8 mouse cellular contexts compared by ENCODE assay signal in genomic region chr10:128412055-128412381, GRCm38 (mm10). TPM values are rescaled to one million over a fixed set of nuclear protein-coding genes. Genes with fewer than 3 reads are reported as not detected.
DNase-seq lines count a peak whose midpoint lies in the region; ATAC-seq and TF ChIP-seq lines count a peak whose summit lies in the region.

No protein-coding gene starts in this region.

- H3K4me3 ChIP-seq in heart, embryonic 11.5 days (ENCODE audit: low read depth, low read length): peak overlapping the region; percentile 93
- peak overlapping the region; percentile 95 for H3K4me3 ChIP-seq in ES-E14 (ENCODE audit: insufficient read depth in 1 of 2, low read depth in 1 of 2, low read length in 2 of 2, poor library complexity in 1 of 2, severe bottlenecking in 1 of 2)
- H3K4me3 ChIP-seq in hindbrain, embryonic 14.5 days (replicated peaks; ENCODE audit: low read length): peak overlapping the region; percentile 70
- H3K4me3 ChIP-seq in lung, embryonic 14.5 days (ENCODE audit: low read depth, low read length): peak overlapping the region; percentile 85
- H3K4me3 ChIP-seq in stomach, embryonic 15.5 days (replicated peaks): peak overlapping the region; percentile 92

- no peak for DNase-seq in heart, adult 11 months
- DNase-seq in ES-E14 (ENCODE audit: low read depth, low spot score): no peak
- peak; percentile 50 for DNase-seq in embryo, embryonic 10.5 days (ENCODE audit: low spot score)
- peak; percentile 26 for DNase-seq in hindbrain, embryonic 14.5 days (ENCODE audit: low spot score)
- DNase-seq in lung, embryonic 14.5 days: peak; percentile 79

- in situ Hi-C loops in ES-E14 (cut with MboI; ENCODE audit: low sequenced_read_pairs in 2 of 2, unreplicated experiment in 2 of 2): no loop called here

- peaks cover 31% of the 10 kb centered on the region for H3K4me1 ChIP-seq in heart, embryonic 11.5 days (ENCODE audit: control insufficient read depth, insufficient read depth, low read length)
- H3K4me1 ChIP-seq in ES-E14 (ENCODE audit: control insufficient read depth in 2 of 2, insufficient read depth in 2 of 2, low read length in 2 of 2, poor library complexity in 1 of 2): peaks cover 2 to 5% of the 10 kb centered on the region in 2 experiments; a peak in 1 of 4 replicates
- peaks cover 39% of the 10 kb centered on the region for H3K4me1 ChIP-seq in hindbrain, embryonic 14.5 days (replicated peaks; ENCODE audit: control insufficient read depth, insufficient read depth, low read length)
- 0 out of 2 replicates have a peak, but pooled peaks cover 8% of the 10 kb centered on the region for H3K4me1 ChIP-seq in lung, embryonic 14.5 days (ENCODE audit: insufficient read depth)
- H3K4me1 ChIP-seq in stomach, embryonic 15.5 days: peaks cover 46% of the 10 kb centered on the region

- peak overlapping the region; percentile 98 for H3K4me2 ChIP-seq in heart, embryonic 11.5 days
- peak overlapping the region; percentile 91 for H3K4me2 ChIP-seq in hindbrain, embryonic 14.5 days (replicated peaks)
- peak overlapping the region; percentile 98 for H3K4me2 ChIP-seq in lung, embryonic 14.5 days
- peak overlapping the region; percentile 94 for H3K4me2 ChIP-seq in stomach, embryonic 15.5 days

- H3K27ac ChIP-seq in heart, embryonic 11.5 days (ENCODE audit: low read depth, low read length): peak overlapping the region; percentile 86
- peak overlapping the region; percentile 85 for H3K27ac ChIP-seq in ES-E14 (ENCODE audit: insufficient read depth, low read depth, low read length, poor library complexity, severe bottlenecking)
- H3K27ac ChIP-seq in hindbrain, embryonic 14.5 days: peak overlapping the region; percentile 92
- peak overlapping the region; percentile 93 for H3K27ac ChIP-seq in lung, embryonic 14.5 days (ENCODE audit: low read depth)
- H3K27ac ChIP-seq in stomach, embryonic 15.5 days: peak overlapping the region; percentile 96

- no peaks in the 10 kb centered on the region for H3K27me3 ChIP-seq in heart, embryonic 11.5 days (ENCODE audit: control insufficient read depth, insufficient read depth, low read length)
- no peaks in the 10 kb centered on the region for H3K27me3 ChIP-seq in hindbrain, embryonic 14.5 days (ENCODE audit: control insufficient read depth, insufficient read depth, low read length)
- H3K27me3 ChIP-seq in lung, embryonic 14.5 days (ENCODE audit: insufficient read depth, low read length): no peaks in the 10 kb centered on the region
- H3K27me3 ChIP-seq in stomach, embryonic 15.5 days (replicated peaks): no peaks in the 10 kb centered on the region

- WGBS in heart, embryonic 11.5 days (ENCODE audit: insufficient replicate concordance): 0% methylated on average over 14 of the region's 14 CpGs
- WGBS in hindbrain, embryonic 14.5 days: 2% methylated on average over 14 of the region's 14 CpGs
- 1% methylated on average over 14 of the region's 14 CpGs for WGBS in lung, embryonic 14.5 days
- WGBS in stomach, embryonic 15.5 days: under 1% methylated on average over 14 of the region's 14 CpGs

- peaks cover 10% of the 10 kb centered on the region; the same call in 1 of the 2 replicates for H3K36me3 ChIP-seq in heart, embryonic 11.5 days (ENCODE audit: control insufficient read depth, insufficient read depth, low read length)
- peaks cover 18% of the 10 kb centered on the region for H3K36me3 ChIP-seq in ES-E14 (ENCODE audit: control insufficient read depth, insufficient read depth, low read length, poor library complexity, severe bottlenecking)
- H3K36me3 ChIP-seq in hindbrain, embryonic 14.5 days (replicated peaks; ENCODE audit: control insufficient read depth, insufficient read depth): peaks cover 37% of the 10 kb centered on the region
- peaks cover 38% of the 10 kb centered on the region for H3K36me3 ChIP-seq in lung, embryonic 14.5 days (ENCODE audit: insufficient read depth)
- peaks cover 5% of the 10 kb centered on the region for H3K36me3 ChIP-seq in stomach, embryonic 15.5 days

- peak overlapping the region; percentile 91 for H3K9ac ChIP-seq in heart, embryonic 11.5 days (ENCODE audit: low read depth, low read length)
- peak overlapping the region; percentile 93 for H3K9ac ChIP-seq in ES-E14 (ENCODE audit: insufficient read depth, low read depth, low read length, poor library complexity, severe bottlenecking)
- peak overlapping the region; percentile 78 for H3K9ac ChIP-seq in hindbrain, embryonic 14.5 days
- H3K9ac ChIP-seq in lung, embryonic 14.5 days: peak overlapping the region; percentile 76
- H3K9ac ChIP-seq in stomach, embryonic 15.5 days: peak overlapping the region; percentile 86; the same call in 1 of the 2 replicates

- ATAC-seq in heart, embryonic 11.5 days (replicated peaks; ENCODE audit: insufficient number of reproducible peaks, low FRiP score, low TSS enrichment): no peak
- ATAC-seq in hindbrain, embryonic 14.5 days (ENCODE audit: low FRiP score): no peak
- no peak for ATAC-seq in lung, embryonic 14.5 days (ENCODE audit: insufficient read depth)
- ATAC-seq in stomach, embryonic 15.5 days (ENCODE audit: insufficient read depth, low FRiP score, low read depth): no peak
- ATAC-seq in megakaryocyte progenitor cell, adult 5-6 weeks (replicated peaks; ENCODE audit: poor library complexity): no peak

- no peaks in the 10 kb centered on the region for H3K9me3 ChIP-seq in heart, embryonic 11.5 days (replicated peaks; ENCODE audit: control insufficient read depth, low read length)
- H3K9me3 ChIP-seq in ES-E14 (ENCODE audit: control insufficient read depth, insufficient read depth, low read depth, low read length): no peaks in the 10 kb centered on the region
- no peaks in the 10 kb centered on the region for H3K9me3 ChIP-seq in hindbrain, embryonic 14.5 days (ENCODE audit: control insufficient read depth, low read length)
- no peaks in the 10 kb centered on the region for H3K9me3 ChIP-seq in lung, embryonic 14.5 days (ENCODE audit: low read depth, low read length)
- H3K9me3 ChIP-seq in stomach, embryonic 15.5 days: no peaks in the 10 kb centered on the region

- no peak for TF ChIP-seq CTCF in lung, embryonic 14.5 days (IDR thresholded peaks at IDR 0.05; ENCODE audit: low read depth)

TF ChIP-seq in ES-E14, 5 proteins besides CTCF, POLR2A, EP300 and RAD21:
- TF ChIP-seq HCFC1 (IDR thresholded peaks at IDR 0.05; ENCODE audit: borderline replicate concordance, insufficient read depth, low read length): no peak
- TF ChIP-seq MAFK (IDR thresholded peaks at IDR 0.05; ENCODE audit: insufficient read depth, low read depth, low read length): no peak
- no peak for TF ChIP-seq ZNF384 (IDR thresholded peaks at IDR 0.05; ENCODE audit: low read depth, low read length)
- TF ChIP-seq ZC3H11A (IDR thresholded peaks at IDR 0.05; ENCODE audit: borderline replicate concordance, low read depth, low read length): no peak
- TF ChIP-seq CHD2 (IDR thresholded peaks at IDR 0.05; ENCODE audit: low read depth, low read length): no peak

RNA-seq across cellular contexts. Expression of gene Rnf41, which starts 0.6 kb away (rescaled TPM):
- polyA plus RNA-seq in heart, embryonic 11.5 days (2014; fragmentation: Nextera tagmentation; extraction: Ambion mirVana): 24.5 and 24.8 TPM in 2 replicates
- 39.6 and 41.3 TPM in 2 replicates for total RNA-seq in ES-E14 (2012; rRNA removed)
- 70.9 and 83.7 TPM in 2 replicates for polyA plus RNA-seq in hindbrain, embryonic 14.5 days (2014; fragmentation: Nextera tagmentation; extraction: Ambion mirVana)
- 32.8 and 33.5 TPM in 2 replicates for polyA plus RNA-seq in lung, embryonic 14.5 days (2014; fragmentation: Nextera tagmentation; extraction: Ambion mirVana)
- 33.2 and 35.4 TPM in 2 replicates for polyA plus RNA-seq in stomach, embryonic 15.5 days (2015; fragmentation: Nextera tagmentation; extraction: Ambion mirVana)
- 15.7 and 20.9 TPM in 2 replicates for total RNA-seq in megakaryocyte progenitor cell, adult 5-6 weeks (2015)
- total RNA-seq in megakaryocyte progenitor cell, adult 5-6 weeks (2017): 20.1 and 21.0 TPM in 2 replicates

RNA-seq across cellular contexts. Expression of gene Nabp2, which starts 0.7 kb away (rescaled TPM):
- 61.6 and 70.8 TPM in 2 replicates for polyA plus RNA-seq in heart, embryonic 11.5 days (2014; fragmentation: Nextera tagmentation; extraction: Ambion mirVana)
- total RNA-seq in ES-E14 (2012; rRNA removed): 25.3 and 28.2 TPM in 2 replicates
- 134 and 140 TPM in 2 replicates for polyA plus RNA-seq in hindbrain, embryonic 14.5 days (2014; fragmentation: Nextera tagmentation; extraction: Ambion mirVana)
- 77.1 and 83.1 TPM in 2 replicates for polyA plus RNA-seq in lung, embryonic 14.5 days (2014; fragmentation: Nextera tagmentation; extraction: Ambion mirVana)
- 66.3 and 81.0 TPM in 2 replicates for polyA plus RNA-seq in stomach, embryonic 15.5 days (2015; fragmentation: Nextera tagmentation; extraction: Ambion mirVana)
- total RNA-seq in megakaryocyte progenitor cell, adult 5-6 weeks (2015): 79.4 and 105 TPM in 2 replicates
- 68.8 and 72.2 TPM in 2 replicates for total RNA-seq in megakaryocyte progenitor cell, adult 5-6 weeks (2017)

RNA-seq across cellular contexts. Expression of gene Slc39a5, which starts 11.0 kb away (rescaled TPM):
- polyA plus RNA-seq in heart, embryonic 11.5 days (2014; fragmentation: Nextera tagmentation; extraction: Ambion mirVana): 0.52 TPM in 1 of 2 replicates, not detected in the other
- total RNA-seq in ES-E14 (2012; rRNA removed): 0.36 and 0.53 TPM in 2 replicates
- 0.22 TPM in 1 of 2 replicates, not detected in the other for polyA plus RNA-seq in hindbrain, embryonic 14.5 days (2014; fragmentation: Nextera tagmentation; extraction: Ambion mirVana)
- 0.18 TPM in 1 of 2 replicates, not detected in the other for polyA plus RNA-seq in lung, embryonic 14.5 days (2014; fragmentation: Nextera tagmentation; extraction: Ambion mirVana)
- polyA plus RNA-seq in stomach, embryonic 15.5 days (2015; fragmentation: Nextera tagmentation; extraction: Ambion mirVana): 34.5 and 39.4 TPM in 2 replicates
- total RNA-seq in megakaryocyte progenitor cell, adult 5-6 weeks (2015): not detected in 2 replicates
- total RNA-seq in megakaryocyte progenitor cell, adult 5-6 weeks (2017): not detected in 2 replicates

RNA-seq across cellular contexts. Expression of gene Ankrd52, which starts 35.1 kb away (rescaled TPM):
- polyA plus RNA-seq in heart, embryonic 11.5 days (2014; fragmentation: Nextera tagmentation; extraction: Ambion mirVana): 9.3 and 11.7 TPM in 2 replicates
- 11.1 and 11.4 TPM in 2 replicates for total RNA-seq in ES-E14 (2012; rRNA removed)
- polyA plus RNA-seq in hindbrain, embryonic 14.5 days (2014; fragmentation: Nextera tagmentation; extraction: Ambion mirVana): 13.0 and 15.4 TPM in 2 replicates
- polyA plus RNA-seq in lung, embryonic 14.5 days (2014; fragmentation: Nextera tagmentation; extraction: Ambion mirVana): 15.8 and 17.0 TPM in 2 replicates
- 12.8 and 15.8 TPM in 2 replicates for polyA plus RNA-seq in stomach, embryonic 15.5 days (2015; fragmentation: Nextera tagmentation; extraction: Ambion mirVana)
- 48.6 and 48.9 TPM in 2 replicates for total RNA-seq in megakaryocyte progenitor cell, adult 5-6 weeks (2015)
- 9.0 and 11.6 TPM in 2 replicates for total RNA-seq in megakaryocyte progenitor cell, adult 5-6 weeks (2017)

RNA-seq across cellular contexts. Expression of gene Coq10a, which starts 43.2 kb away (rescaled TPM):
- 12.6 and 14.0 TPM in 2 replicates for polyA plus RNA-seq in heart, embryonic 11.5 days (2014; fragmentation: Nextera tagmentation; extraction: Ambion mirVana)
- total RNA-seq in ES-E14 (2012; rRNA removed): 8.2 and 10.1 TPM in 2 replicates
- polyA plus RNA-seq in hindbrain, embryonic 14.5 days (2014; fragmentation: Nextera tagmentation; extraction: Ambion mirVana): 50.8 and 54.2 TPM in 2 replicates
- 12.8 and 14.5 TPM in 2 replicates for polyA plus RNA-seq in lung, embryonic 14.5 days (2014; fragmentation: Nextera tagmentation; extraction: Ambion mirVana)
- polyA plus RNA-seq in stomach, embryonic 15.5 days (2015; fragmentation: Nextera tagmentation; extraction: Ambion mirVana): 14.0 and 14.5 TPM in 2 replicates
- total RNA-seq in megakaryocyte progenitor cell, adult 5-6 weeks (2015): 13.8 and 17.6 TPM in 2 replicates
- total RNA-seq in megakaryocyte progenitor cell, adult 5-6 weeks (2017): 8.8 and 9.4 TPM in 2 replicates

Comparison
In these comparisons a context has a peak if more than half of its experiments do, and no peak if none do; other contexts are left out.
1. DNase-seq: peak in embryo, embryonic 10.5 days (single experiment), hindbrain, embryonic 14.5 days (single experiment) and lung, embryonic 14.5 days (single experiment); none in heart, adult 11 months (single experiment) and ES-E14 (single experiment).
2. RNA of gene Slc39a5, which starts 11.0 kb away (polyA plus RNA-seq): 34.5 to 39.4 TPM in stomach, embryonic 15.5 days; 0.52 TPM in heart, embryonic 11.5 days, 0.18 TPM in lung, embryonic 14.5 days and 0.22 TPM in hindbrain, embryonic 14.5 days; every median in the first group is over 10 times any median in the second.
3. Peak in every context shown above with its lines, with median percentiles within 50 percentile points of each other: H3K27ac ChIP-seq, H3K4me2 ChIP-seq, H3K4me3 ChIP-seq and H3K9ac ChIP-seq.